Mouse (Mus musculus) spleen, adult 18-20 months (tissue): ENCODE measurements around the gene Crygd.
"Not testable (repeated sequence)": the region's sequence is repeated elsewhere in the genome, so short reads cannot be mapped to it uniquely, and the experiment has no call there.

Source experiments
- DNase-seq, 2 experiments: peaks; one replicate each; pipeline ENCODE4 v3.0.0; 2022; ENCODE audit warnings: mixed read lengths in 2 of 2

Crygd gene

DNA sequence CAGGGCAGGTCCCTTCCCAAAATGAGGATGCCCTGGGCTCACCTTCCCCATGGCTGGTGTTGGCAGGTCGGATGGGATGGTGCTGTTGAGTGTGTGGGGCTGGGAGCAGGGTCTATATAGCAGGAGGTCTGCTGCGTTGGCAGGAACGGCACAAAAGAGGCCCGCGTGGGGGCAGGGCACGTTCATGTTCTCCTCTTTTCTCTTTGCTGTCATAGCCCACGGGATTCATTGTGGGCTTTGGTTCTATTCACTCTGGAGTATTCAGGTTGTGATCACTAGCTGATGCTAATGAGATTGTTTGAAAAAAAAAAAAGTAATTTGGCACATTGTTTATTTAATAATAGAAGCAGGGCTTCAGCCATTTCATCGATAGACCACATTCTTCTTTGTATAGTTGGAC, at the start of gene Crygd:
Gene Crygd, minus strand, starts transcription at position 101 of the 400 bp plus-strand sequence.
- no peak for DNase-seq

DNA sequence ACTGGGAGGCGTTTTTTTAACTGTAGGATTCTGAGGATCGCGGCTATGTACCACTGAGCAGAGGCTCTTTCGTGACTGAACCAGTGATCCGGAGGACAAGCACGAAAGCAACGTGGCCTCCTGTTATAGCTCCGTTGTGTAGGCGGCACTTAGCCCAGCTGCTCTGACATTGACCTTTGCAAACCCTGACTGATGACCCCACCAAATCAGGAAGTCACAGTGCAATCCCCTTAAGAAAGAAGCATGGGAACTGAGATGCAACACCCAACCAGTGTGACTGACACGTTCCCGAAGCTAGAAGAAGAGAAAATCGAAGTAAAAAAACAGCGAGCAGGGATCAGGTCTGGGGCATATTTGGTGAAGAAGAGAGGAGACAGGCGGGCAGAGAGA, 49.5 kb upstream of the Crygd start:
- DNase-seq: no peak

DNA sequence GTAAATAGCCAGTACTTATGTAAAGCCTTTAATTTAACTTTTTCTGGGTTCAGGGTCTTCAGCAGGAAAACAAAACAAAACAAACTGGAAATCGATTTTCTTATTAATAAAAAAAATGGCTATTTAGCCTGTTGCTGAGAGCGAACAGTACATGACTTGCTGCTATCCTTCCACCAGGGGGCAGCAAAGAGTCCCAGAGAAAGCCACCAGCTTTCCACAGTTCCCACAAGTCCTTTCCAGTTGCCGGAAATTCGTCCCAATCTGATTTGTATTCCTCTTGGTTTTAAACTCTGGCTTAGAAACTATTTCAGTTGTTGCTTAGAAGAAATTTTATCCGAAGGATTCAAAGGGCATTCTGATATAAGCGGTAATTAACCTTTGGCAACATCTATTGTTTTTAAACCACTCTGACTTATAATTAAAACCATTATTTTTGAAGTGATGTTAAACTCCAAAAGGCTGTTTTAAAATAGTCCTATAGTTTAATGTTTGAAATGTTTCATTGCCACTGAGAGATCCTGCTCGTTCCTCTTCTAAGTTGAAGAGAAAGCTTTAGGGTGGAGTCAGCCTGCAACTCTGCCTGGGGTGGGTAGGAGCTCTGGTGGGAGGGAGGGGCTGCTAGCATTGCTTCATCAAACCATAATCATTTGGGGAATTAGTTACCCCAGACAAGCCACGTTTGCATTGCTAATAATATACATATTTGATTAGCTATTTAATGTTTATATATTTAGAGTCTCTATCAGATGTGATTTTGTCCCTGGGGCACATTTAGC, 49.0 kb upstream of the Crygd start:
- DNase-seq: peak in 1 of 2 experiments; percentile 42

DNA sequence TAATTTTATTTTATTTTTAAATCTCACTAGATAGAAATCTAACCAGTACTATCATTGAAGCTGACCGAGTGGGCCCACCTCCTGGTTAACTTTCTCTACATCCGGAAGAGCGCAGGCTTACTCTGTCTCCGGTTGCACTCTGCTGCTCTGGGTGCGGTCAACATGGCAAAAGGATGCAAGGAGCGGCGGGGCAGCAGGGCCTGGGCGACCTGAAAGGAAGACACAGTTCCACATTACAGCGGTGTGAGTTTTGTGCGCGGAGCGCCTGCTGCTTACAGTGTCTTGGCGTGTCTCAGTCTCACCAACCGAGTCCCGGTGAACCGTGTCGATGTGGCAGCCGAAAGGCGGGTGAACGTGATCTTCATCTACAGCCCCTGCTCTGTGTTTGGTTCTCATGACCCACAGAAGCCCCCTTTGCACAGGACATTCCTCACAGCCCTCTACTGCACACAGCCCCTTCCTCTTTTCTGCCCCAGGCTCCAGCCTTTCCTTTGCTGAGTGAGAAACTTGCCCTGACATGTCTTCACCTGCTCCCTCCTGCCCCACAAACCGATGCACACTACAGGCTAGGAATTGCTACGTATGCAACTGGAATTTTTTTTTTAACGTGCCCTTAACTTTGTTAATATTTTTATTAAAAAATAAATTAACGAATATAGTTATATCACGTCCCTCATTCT, 46.6 kb upstream of the Crygd start:
- no peak for DNase-seq

DNA sequence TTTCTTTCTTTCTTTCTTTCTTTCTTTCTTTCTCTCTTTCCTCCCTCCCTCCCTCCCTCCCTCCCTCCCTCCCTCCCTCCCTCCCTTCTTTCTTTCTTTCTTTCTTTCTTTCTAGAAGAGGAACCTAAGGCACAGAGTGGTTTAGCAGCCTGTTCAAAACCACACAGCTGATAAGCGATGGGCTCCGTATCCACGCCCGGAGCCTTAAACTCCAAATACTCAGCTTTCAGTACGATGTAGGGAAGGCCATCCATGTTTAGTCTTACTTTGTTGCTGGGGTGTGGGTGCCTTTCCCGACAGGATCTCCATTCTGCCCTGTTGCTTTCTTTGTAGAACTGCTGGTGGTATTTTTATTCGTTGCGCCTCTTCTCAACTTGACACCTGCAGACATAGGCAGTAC, 45.9 kb upstream of the Crygd start:
- DNase-seq: no peak

DNA sequence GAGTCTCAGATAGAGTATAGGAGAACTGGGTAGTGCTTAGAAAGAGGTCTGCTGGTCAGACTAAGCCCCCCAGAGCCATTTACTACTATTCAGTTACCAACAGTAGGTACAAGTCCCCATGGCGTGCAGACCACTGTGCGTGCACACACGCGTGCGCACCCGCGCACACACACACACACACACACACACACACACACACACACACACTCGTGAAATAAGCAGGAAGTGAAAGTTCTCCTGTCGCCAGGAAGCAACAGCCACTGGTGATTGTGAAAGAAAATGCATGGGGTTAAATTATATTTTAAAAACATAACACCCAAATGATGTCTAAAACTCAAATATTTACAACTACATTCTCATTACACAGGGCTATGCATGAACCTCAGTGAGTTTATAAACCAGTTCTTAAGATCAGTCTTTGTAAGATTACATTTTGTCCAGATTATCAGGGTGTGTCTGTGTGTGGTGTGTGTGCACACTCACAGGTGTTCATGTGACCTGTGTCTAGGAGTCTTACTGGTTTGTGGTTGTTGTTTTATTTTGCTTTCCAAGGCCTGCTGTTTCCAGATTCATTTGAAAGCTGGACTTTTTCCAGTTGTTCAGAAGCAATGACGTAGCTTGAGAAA, 44.5 kb upstream of the Crygd start:
- DNase-seq: no peak

DNA sequence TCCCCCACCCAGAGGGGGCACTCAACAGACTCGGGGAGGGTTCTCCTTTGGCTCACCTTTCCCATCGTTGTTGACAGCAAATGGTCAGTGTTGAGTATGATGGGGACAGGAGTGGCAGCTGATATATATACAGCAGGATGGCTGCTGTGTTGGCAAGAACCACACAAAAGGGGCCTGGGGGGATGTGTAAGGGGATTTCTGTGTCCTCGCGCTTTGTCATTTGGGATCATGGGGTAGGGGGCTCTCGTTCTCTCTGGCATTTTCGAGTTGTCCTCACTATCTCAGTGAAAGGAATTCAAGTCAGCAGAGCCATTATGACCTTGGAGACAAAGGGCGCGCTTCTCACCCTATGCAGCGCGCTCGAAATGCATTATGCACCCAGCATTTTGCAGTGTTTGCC, 40.0 kb upstream of the Crygd start, which contains the start of gene Cryga:
Gene Cryga, minus strand, starts transcription at position 101 of the 400 bp plus-strand sequence.
- no peak for DNase-seq

DNA sequence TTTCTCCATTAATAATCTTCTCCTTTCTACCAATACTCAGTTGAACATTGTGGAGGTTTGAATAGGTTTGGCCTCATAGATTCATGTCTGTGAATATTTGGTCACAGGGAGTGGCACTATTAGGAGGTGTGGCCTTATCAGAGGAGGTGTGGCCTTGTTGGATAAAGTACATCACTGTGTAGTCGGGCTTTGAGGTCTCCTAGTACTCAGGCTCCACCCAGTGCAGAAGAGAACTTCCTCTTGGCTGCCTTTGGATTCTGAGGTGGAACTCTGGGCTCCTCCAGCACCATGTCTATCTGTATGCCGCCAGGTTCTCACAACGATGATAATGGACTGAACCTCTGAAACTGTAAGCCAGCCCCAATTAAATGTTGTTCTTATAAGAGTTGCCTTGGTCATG, 33.7 kb upstream of the Crygd start:
- DNase-seq: no peak

DNA sequence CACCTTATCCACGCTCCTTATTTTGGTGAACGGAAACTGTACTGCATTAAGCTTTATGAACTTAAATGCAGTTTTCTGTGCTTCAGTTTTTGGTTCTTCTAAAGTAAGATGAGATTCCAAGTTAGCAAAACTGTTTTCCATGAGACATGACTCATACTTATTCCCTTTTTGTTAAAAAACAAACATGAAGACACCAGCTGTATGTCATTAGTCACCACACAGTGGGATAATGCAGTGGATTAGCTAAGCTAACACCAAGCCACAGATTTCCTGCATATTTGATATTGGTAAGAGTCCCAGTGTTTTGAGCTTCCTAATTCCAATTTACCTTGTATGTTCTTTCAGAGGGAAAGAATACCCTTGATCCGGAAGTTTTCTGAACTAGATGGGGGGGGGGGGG, 28.3 kb upstream of the Crygd start:
- DNase-seq: no peak

DNA sequence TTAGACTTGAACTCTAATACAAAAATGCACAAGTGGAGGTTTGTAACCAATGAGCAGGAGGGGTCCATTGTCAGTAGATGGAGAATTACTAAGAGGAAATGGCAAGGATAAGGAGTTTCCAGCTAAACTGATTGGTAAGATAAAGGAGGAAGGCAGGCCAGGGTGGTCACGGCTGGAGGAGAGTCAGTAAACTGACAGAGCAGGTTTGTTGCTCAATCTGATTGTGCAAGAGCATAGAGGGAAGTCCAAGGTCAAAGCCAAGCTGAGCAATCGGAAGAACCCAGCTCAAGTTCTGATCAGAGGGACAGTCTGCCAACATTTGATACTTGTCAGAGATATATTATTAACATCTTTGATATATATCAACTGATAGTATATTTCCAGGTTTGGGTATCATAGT, 27.1 kb upstream of the Crygd start:
- no peak for DNase-seq

DNA sequence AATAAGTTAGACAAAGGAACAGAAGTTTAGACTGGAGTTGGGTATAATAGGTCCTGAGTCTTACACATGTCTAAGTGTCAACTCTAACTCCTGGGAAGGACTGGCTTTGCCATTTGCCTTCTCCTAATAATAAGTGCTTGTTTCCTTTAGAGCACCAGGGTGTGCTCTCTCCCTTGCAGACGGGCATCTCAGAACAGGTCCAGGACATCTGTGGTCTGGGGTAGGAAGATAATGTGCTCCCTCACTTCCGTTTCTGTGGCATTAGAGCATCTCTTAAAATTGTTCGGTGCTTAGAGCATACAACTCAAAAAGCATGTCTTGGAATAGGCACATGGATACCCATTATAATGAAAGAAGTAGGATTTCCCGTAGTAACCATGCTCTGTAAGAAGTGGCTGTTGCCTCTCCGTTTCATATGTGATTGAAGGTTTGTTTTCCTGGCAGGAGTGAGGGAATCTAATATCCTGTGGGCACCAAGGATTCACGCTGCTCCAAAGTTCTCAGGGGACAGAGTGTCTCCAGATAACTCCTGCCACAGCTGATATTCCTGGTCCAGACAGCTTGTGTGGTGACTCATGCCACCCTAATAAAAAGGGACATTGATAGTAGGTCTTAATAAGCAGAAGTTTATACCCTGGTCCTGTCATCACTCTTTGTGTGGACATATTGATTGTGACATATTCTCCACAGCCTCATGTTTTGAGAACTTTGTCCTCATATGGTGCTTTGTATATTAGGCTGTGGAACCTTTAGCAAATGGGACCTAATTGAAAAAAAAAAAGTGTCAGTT, 25.5 kb upstream of the Crygd start:
- no peak for DNase-seq

DNA sequence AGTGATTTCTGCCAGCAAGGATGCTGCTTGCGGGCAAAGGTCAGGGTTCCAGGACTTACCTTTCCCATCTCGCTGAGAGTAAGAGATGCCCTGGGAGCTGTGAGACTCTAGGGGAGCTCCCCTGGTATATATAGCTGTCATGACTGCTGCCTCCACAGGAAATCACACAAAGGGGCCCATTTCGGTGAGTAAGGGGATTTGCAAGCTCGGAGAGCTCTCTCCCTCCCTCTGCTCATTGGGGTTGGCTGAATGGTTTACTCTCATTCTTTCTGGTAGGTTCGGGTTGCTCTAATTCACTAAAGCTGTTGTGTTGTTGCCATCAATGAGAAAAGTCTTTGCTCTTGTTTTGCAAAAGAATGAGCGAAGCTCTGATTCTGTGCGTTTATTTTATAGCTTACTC, 18.9 kb upstream of the Crygd start, which contains the start of gene Crygb:
Gene Crygb, minus strand, starts transcription at position 101 of the 400 bp plus-strand sequence.
- no peak for DNase-seq

DNA sequence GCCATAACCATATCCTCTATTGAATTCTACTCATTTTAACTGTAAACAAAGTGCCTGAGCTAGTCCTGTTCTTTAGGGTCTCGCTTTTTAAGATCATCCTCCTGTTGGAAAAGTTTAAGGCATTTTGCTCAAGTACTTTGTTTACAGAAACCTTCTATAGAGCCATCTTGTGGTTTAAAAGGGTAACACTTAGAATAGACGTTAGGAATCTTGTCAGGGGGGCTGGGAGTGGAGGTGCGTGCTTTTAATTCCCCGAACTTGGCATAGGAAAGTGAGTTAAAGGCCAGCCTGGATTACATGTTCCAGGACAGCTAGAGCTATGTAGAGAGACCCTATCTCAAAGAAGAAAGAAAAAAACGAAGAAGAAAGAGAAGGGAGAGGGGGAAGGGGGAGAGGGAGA, 12.4 kb upstream of the Crygd start:
- DNase-seq: no peak

DNA sequence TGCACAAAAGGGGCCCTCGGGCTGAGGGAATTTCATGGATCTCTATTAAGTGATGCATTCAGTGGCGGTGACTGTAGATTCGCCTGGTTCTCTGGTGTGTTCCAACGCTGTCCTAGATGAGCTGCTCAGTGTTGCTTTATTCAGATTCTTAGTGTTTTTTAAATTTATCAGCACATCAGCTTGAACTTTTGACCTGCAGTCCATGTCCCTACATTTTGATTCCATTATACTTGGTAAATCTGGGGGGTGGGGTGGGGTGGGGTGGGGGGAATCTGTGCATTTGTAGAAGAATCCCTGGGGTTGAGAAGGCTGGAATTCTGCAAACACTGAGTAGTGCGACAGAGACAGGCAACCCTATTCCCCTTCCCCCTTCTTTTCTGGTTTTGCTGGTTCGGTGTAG, 10.3 kb upstream of the Crygd start, which contains the start of gene Crygc:
Gene Crygc, minus strand, starts transcription at position 101 of the 400 bp plus-strand sequence.
- DNase-seq: no peak

DNA sequence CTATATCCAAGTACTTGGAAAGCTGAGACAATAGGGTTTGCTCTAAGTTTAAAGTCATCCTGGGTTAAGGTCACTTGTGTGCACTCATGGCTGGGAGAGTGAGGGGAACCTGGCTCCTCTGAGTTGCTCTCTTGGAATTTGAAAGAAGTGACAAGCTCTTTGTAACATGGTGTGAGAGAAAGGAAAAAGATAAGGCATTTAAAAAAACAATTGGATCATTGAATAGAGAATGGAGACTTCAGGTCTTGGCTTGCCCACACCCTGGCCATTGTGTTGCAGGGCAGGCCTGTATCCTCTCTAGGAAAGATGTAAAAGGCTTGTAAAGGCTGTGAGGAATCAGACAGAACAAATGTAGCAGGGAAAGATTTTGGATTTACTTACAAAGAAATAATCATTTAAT, 4.6 kb upstream of the Crygd start:
- no peak for DNase-seq

DNA sequence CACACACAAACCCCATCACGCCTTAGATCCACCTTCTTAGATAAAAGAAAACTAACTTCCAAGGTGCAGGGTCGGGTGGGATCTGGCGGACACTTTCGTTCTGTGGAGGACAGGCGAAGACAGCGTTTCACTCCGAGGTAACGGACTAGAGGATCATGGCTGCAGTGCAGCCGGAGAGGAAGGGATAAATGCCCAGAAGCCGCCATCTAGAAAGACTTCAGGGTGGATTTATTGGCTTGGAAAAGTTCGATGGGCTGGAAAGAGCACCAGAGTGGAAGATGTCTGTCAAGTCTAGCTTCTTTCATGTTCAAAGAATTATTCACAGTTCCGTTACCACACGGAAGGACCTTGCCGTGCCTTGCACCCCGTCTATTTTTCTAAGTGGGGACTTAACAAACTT, 949 bp upstream of the Crygd start:
- DNase-seq: no peak

DNA sequence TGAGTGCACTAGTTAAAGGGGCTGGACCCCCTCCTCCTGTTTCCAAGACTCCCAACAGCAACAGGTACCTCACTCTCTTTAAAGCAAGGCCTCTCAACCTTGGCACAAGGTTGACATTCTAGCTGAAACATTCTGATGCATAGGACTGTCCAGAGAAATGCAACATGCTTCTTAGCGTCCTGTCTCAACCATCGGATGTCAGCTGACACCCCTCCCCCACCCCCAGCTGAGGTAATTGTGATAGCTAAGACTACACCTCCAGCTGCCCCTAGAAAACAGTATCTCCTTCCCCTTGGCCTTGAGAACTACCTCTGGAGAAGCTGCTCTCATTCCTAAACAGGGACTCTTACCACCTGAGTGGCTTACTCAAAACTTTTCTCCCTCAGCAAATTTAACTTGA, 11.1 kb downstream of the Crygd start:
- no peak for DNase-seq

DNA sequence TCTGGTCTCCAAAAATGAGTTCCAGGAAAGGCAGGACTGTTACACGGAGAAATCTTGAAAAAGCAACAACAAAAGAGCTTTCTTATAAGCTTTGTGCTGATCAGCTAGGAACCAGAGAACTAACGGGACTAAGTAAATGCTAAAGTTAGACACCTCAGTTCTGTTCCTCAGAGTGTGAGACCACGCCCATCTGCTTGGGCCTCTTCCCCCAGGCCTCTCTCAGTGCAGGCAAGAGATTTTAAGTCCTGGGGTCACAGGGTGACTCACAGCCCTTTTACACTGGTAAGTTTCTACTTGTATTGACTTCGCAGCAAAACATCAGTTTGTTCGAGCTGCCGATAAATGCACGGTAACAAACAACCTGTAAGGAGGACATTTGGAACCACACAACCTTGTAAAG, 11.6 kb downstream of the Crygd start:
- DNase-seq: no peak

DNA sequence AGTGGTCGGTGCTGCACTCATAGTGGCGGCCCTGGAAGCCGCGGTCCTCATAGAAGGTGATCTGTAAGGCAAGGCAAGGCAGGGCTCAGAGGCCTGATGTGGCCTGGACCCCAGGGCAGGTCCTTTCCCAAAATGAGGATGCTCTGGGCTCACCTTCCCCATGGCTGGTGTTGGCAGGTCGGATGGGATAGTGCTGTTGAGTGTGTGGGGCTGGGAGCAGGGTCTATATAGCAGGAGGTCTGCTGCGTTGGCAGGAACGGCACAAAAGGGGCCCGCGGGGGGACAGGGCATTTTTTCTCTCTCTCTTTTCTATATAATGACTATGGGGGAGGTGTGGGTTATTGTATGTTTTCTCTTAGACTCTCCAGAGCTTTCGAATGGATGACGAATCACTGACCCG, 12.3 kb downstream of the Crygd start, which contains the start of gene Cryge:
Gene Cryge, minus strand, starts transcription at position 198 of the 400 bp plus-strand sequence.
- not testable (repeated sequence) for DNase-seq

DNA sequence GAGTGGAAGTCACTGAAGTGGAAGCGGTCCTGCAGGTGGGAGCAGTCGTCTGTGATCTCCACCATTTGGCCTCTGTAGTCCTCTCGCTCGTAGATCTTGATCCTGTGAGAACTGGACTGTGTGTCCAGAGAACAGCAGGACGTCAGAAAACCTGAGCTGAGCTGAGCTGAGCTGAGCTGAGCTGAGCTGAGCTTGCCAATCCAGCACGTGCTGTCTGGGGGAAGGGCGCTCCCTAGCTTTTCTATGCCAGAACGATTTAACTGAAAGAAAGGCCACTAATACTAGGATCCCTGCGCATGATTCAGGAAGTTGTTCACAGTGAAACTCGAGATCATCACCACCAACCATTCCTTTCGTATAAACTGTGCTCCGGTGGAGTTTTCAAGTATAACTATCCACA, 14.5 kb downstream of the Crygd start:
- no peak for DNase-seq

DNA sequence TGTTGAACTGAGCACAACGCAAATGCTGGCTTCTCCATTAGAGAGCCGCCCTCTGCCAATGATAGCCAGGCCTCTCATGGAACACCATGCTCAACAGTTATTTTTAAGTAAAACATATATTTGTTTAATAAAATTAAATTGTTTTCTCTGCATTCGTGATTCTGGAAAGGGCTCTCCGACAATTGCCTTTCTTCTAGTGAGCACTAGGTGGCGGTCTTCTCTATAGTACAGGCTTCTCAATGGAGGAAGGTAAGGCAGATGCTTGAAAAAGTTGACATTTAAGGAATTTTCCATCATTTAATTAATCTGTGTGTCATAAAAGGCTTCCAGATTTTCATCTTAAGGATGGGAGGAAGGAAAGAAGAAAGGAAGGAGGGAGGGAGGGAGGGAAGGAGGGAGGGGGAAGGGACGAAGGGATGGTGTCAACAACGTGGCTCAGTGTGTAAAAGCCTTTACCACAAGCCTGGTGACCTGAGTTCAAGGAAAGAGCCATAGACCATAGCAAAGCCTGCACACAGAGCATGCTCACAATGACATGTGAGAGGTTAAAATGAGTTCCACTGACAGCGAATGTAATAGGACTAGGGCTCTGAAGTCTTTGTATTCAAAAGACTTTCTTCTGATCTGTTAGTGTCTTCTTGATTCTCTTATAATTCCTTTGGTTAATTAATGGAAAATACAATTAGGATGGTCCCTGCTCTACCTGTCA, 16.7 kb downstream of the Crygd start:
- peak in 1 of 2 experiments; percentile 5 for DNase-seq

DNA sequence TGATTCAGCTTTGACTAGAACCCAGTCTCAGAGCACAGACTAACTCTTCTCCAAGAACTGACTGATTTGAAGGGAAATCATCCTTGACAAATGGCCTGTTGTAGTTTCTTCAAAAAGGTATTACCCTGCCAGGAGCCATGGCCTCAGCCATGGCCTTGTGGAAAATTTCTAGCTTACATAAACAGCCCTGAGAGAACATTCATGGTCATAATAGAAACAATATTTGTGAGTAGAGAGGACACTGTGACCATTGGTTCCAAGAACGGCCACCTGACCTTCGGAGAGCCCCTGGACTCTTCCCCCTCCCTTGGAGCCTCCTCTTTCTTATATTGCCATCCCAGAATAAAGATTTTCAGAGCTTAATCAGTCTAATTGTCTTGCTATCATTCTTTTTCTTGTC, 19.8 kb downstream of the Crygd start:
- DNase-seq: no peak
